Mouse (Mus musculus): ENCODE measurements around the gene Nbea.

The Nbea gene

GRCm38 (mm10) chr3:55593312-55593711, 590.2 kb downstream of the Nbea start:
- no peak for DNase-seq (ENCODE audit: low spot score)

GRCm38 (mm10) chr3:55590727-55591126, 592.8 kb downstream of the Nbea start:
- no peak for DNase-seq (ENCODE audit: low spot score)

- DNase-seq (ENCODE audit: low spot score) = no peak
Observed at GRCm38 (mm10) chr3:55590291-55590690, 593.2 kb downstream of the Nbea start.

- DNase-seq (ENCODE audit: low spot score) = no peak
Observed at GRCm38 (mm10) chr3:55589402-55589944, 594.0 kb downstream of the Nbea start.

GRCm38 (mm10) chr3:55587972-55588946, 595.2 kb downstream of the Nbea start:
- DNase-seq (ENCODE audit: low spot score) = no peak

- DNase-seq (ENCODE audit: low spot score) = no peak
Observed at GRCm38 (mm10) chr3:55587434-55587971, 596.0 kb downstream of the Nbea start.

All from MN1 (cell line).